Mouse (Mus musculus) adrenal gland (tissue): ENCODE results near the gene Ciart.

Experiments used
- intact Hi-C: fragments of 180-260 bp; cut with DNase I; formaldehyde crosslinking; loops from one replicate; pipeline ENCODE4 v1.15.1; 2025
- long read RNA-seq, 2 experiments: library from polyadenylated mRNA; unstranded; transcript quantifications; one replicate each; pipeline ENCODE4 v2.0.0; 2020; ENCODE audit warnings: borderline replicate concordance in 1 of 2; ENCODE audit not compliant: insufficient replicate concordance in 1 of 2

Gene Ciart
- long read RNA-seq, experiment 1: 0 reads
- long read RNA-seq, experiment 2, partial matches to known transcripts: 1 of 2 reads
- long read RNA-seq, experiment 2, other reads (novel, unspliced or antisense): 0 of 2 reads

- intact Hi-C loops: loop anchor here (10.0 kb wide), 1 partner anchor 173 kb away; the partner anchor contains the start of gene Vps45
Measured at GRCm38 (mm10) chr3:95881979-95882815, at the start of gene Ciart. TSS of gene Ciart (minus strand) at chr3:95882251.

GRCm38 (mm10) chr3:95931471-95931870 lies 49.4 kb upstream of the Ciart start:
- intact Hi-C loops: no loop called here

- intact Hi-C loops: no loop called here
Measured at GRCm38 (mm10) chr3:95930471-95930789, 48.4 kb upstream of the Ciart start.

- intact Hi-C loops: no loop called here
Measured at GRCm38 (mm10) chr3:95929581-95930470, 47.8 kb upstream of the Ciart start.

GRCm38 (mm10) chr3:95928658-95929503 lies 46.8 kb upstream of the Ciart start, which contains the start of gene Anp32e:
TSS of gene Anp32e (plus strand) at chr3:95929246.
- intact Hi-C loops: no loop called here

- intact Hi-C loops: no loop called here
Measured at GRCm38 (mm10) chr3:95928261-95928657, 46.2 kb upstream of the Ciart start.

- intact Hi-C loops: no loop called here
Measured at GRCm38 (mm10) chr3:95925087-95925486, 43.0 kb upstream of the Ciart start.

- intact Hi-C loops: loop anchor here (5.0 kb wide), 1 partner anchor 33 kb away; no protein-coding TSS in a partner anchor
Measured at GRCm38 (mm10) chr3:95924185-95924584, 42.1 kb upstream of the Ciart start.

- intact Hi-C loops: loop anchor here (5.0 kb wide), 1 partner anchor 34 kb away; no protein-coding TSS in a partner anchor
Measured at GRCm38 (mm10) chr3:95923429-95923828, 41.4 kb upstream of the Ciart start.

- intact Hi-C loops: loop anchor here (5.0 kb wide), 1 partner anchor 37 kb away; no protein-coding TSS in a partner anchor
Measured at GRCm38 (mm10) chr3:95920532-95920931, 38.5 kb upstream of the Ciart start.

- intact Hi-C loops: no loop called here
Measured at GRCm38 (mm10) chr3:95916760-95917159, 34.7 kb upstream of the Ciart start.

GRCm38 (mm10) chr3:95914706-95915105 lies 32.7 kb upstream of the Ciart start:
- intact Hi-C loops: no loop called here

- intact Hi-C loops: loop anchor here (5.0 kb wide), 1 partner anchor 45 kb away; no protein-coding TSS in a partner anchor
Measured at GRCm38 (mm10) chr3:95907613-95908012, 25.6 kb upstream of the Ciart start.

GRCm38 (mm10) chr3:95906860-95907259 lies 24.8 kb upstream of the Ciart start:
- intact Hi-C loops: loop anchor here (1.0 to 5.0 kb wide), 2 partner anchors 24 to 45 kb away; no protein-coding TSS in a partner anchor

GRCm38 (mm10) chr3:95905940-95906492 lies 24.0 kb upstream of the Ciart start:
- intact Hi-C loops: loop anchor here (1.0 to 5.0 kb wide), 2 partner anchors 23 to 44 kb away; no protein-coding TSS in a partner anchor

GRCm38 (mm10) chr3:95905146-95905939 lies 23.3 kb upstream of the Ciart start:
- intact Hi-C loops: loop anchor here (5.0 kb wide), 1 partner anchor 43 kb away; no protein-coding TSS in a partner anchor

- intact Hi-C loops: no loop called here
Measured at GRCm38 (mm10) chr3:95904568-95904967, 22.5 kb upstream of the Ciart start, which contains the start of gene Car14. TSS of gene Car14 (minus strand) at chr3:95904691.

- intact Hi-C loops: no loop called here
Measured at GRCm38 (mm10) chr3:95903753-95904502, 21.9 kb upstream of the Ciart start.
